Mouse (Mus musculus) stomach, embryonic 14.5 days (tissue): ENCODE results near the gene Gm10696. TPM values are rescaled to one million over a fixed set of nuclear protein-coding genes. Genes with fewer than 3 reads are reported as not detected.
"Not testable (repeated sequence)": the region's sequence is repeated elsewhere in the genome, so short reads cannot be mapped to it uniquely, and the experiment has no call there.

Source experiments
- ATAC-seq: fragments of 200-750 bp; cut with Nextera tagmentation; 2 replicates; pipeline ENCODE4 v1.8.0; 2017; ENCODE audit warnings: low read depth, moderate TSS enrichment; ENCODE audit not compliant: insufficient number of reproducible peaks, insufficient read depth, low FRiP score
- H3K27ac ChIP-seq: fragments of 300-500 bp; sonication (generic); 2 replicates; pipeline ENCODE4 v1.5.1; 2014; ENCODE audit warnings: mild to moderate bottlenecking, low read length, moderate library complexity, mixed read lengths
- H3K27me3 ChIP-seq: fragments of 300-500 bp; sonication (generic); 2 replicates; pipeline ENCODE4 v1.6.1; 2014; ENCODE audit warnings: low read length, control low read depth, mixed read lengths; ENCODE audit not compliant: control insufficient read depth, insufficient read depth
- H3K36me3 ChIP-seq: fragments of 300-500 bp; sonication (generic); 2 replicates; pipeline ENCODE4 v1.6.1; 2014; ENCODE audit warnings: mild to moderate bottlenecking, control low read depth, low read length, moderate library complexity, mixed read lengths; ENCODE audit not compliant: control insufficient read depth, insufficient read depth
- H3K4me1 ChIP-seq: fragments of 300-500 bp; sonication (generic); 2 replicates; pipeline ENCODE4 v1.6.1; 2014; ENCODE audit warnings: low read length, control low read depth, mixed read lengths; ENCODE audit not compliant: control insufficient read depth, insufficient read depth
- H3K4me2 ChIP-seq: fragments of 300-500 bp; sonication (generic); replicated peaks from 2 replicates; pipeline ENCODE4 v1.6.1; 2014; ENCODE audit warnings: low read depth, low read length, control low read depth
- H3K4me3 ChIP-seq: fragments of 300-500 bp; sonication (generic); 2 replicates; pipeline ENCODE4 v1.5.1; 2014; ENCODE audit warnings: low read depth, low read length, control low read depth
- H3K9ac ChIP-seq: fragments of 300-500 bp; sonication (generic); replicated peaks from 2 replicates; pipeline ENCODE4 v1.6.1; 2014; ENCODE audit warnings: low read depth, mild to moderate bottlenecking, control low read depth, low read length, moderate library complexity, mixed read lengths
- H3K9me3 ChIP-seq: fragments of 300-500 bp; sonication (generic); 2 replicates; pipeline ENCODE4 v1.6.1; 2016; ENCODE audit warnings: low read depth, low read length, control low read depth; ENCODE audit not compliant: control insufficient read depth
- WGBS: fragments of 180-500 bp; shearing (Covaris S2); extraction: QIAGEN DNeasy Blood & Tissue Kit; methylation state at CpG from one replicate; pipeline ENCODE4 v1.1.7; 2014; 5-methylcytosine and 5-hydroxymethylcytosine counted together
- polyA plus RNA-seq: library from polyadenylated mRNA; unstranded; fragments of >200 nt; fragmentation: Nextera tagmentation; extraction: Ambion mirVana; gene quantifications from 2 replicates; pipeline ENCODE4 v1.2.1, GENCODE M21; 2014

Gene Gm10696
- polyA plus RNA-seq: not detected in 2 replicates

DNA sequence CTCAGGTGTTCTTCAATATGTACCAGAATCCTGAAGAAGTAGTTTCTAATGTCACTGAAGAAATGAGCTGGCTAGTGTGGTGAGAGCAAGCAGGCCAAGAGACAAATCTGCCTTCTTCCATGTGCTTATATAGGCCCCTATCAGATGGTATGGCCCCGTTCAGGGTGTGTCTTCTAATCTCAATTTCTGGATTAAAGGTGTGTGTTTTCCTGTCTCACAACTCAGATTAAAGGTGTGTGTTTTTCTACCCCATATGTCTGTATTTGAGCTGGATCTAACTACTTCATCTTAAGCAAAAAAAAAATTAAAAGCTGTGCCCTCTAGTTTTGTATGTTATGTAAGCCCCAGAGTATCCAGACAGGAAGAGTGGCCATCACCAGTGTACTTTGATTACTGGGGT lies at the start of gene Gm10696:
Gene Gm10696, minus strand, starts transcription at position 101 of the 400 bp plus-strand sequence.
- not testable (repeated sequence) for H3K9me3 ChIP-seq, H3K4me2 ChIP-seq, ATAC-seq, H3K27me3 ChIP-seq, H3K36me3 ChIP-seq, H3K27ac ChIP-seq, H3K9ac ChIP-seq, H3K4me3 ChIP-seq, H3K4me1 ChIP-seq
- 85% methylated on average over 1 of the region's 1 CpGs for WGBS

DNA sequence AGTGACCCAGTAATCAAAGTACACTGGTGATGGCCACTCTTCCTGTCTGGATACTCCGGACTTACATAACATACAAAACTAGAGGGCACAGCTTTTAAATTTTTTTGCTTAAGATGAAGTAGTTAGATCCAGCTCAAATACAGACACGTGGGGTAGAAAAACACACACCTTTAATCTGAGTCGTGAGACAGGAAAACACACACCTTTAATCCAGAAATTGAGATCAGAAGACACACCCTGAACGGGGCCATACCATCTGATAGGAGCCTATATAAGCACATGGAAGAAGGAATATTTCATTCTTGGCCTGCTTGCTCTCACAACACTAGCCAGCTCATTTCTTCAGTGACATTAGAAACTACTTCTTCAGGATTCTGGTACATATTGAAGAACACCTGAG lies 18.4 kb upstream of the Gm10696 start, which contains the start of gene Gm5286:
Gene Gm5286, plus strand, starts transcription at position 301 of the 400 bp plus-strand sequence.
- H3K27me3 ChIP-seq, H3K9ac ChIP-seq, ATAC-seq, H3K4me2 ChIP-seq, H3K27ac ChIP-seq, H3K4me3 ChIP-seq, H3K4me1 ChIP-seq, H3K36me3 ChIP-seq, H3K9me3 ChIP-seq: not testable (repeated sequence)
- 84% methylated on average over 1 of the region's 4 CpGs for WGBS

DNA sequence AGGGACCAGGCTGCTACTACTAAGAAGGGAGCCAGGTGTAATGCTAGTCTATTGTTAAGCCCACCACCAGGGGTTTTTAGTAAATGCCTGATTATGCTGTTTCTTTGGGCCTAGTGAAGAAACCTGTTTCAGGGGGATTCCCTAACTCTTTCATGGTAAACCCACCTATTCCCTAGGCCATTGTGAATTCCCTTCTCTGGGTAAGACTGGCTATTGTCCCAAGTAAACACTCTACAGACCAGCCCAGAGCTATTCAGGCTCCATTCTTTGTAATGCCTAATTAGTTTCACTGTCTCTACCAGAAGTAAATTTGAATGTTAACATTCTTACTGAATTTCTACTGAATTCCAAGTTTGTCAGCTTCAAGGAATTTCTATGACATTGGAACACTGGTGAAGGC lies 10.6 kb downstream of the Gm10696 start:
- not testable (repeated sequence) for ATAC-seq, H3K9ac ChIP-seq, H3K36me3 ChIP-seq, H3K4me3 ChIP-seq, H3K9me3 ChIP-seq, H3K27me3 ChIP-seq, H3K4me1 ChIP-seq, H3K4me2 ChIP-seq, H3K27ac ChIP-seq

Other genes starting within 250 kb of the Gm10696 start
- gene Gm9117, start 234.7 kb downstream of the Gm10696 start, polyA plus RNA-seq: not detected in 2 replicates
- not detected in 2 replicates for gene Tdpoz5, start 216.9 kb downstream of the Gm10696 start, polyA plus RNA-seq
- gene Gm9125, start 123.3 kb downstream of the Gm10696 start, polyA plus RNA-seq: not detected in 2 replicates
- not detected in 2 replicates for gene Gm10697, start 105.5 kb downstream of the Gm10696 start, polyA plus RNA-seq
- not detected in 2 replicates for gene Gm5286, start 18.5 kb upstream of the Gm10696 start, polyA plus RNA-seq
- gene Gm4778, start 85.8 kb upstream of the Gm10696 start, polyA plus RNA-seq: not detected in 2 replicates
- 12.7 and 12.8 TPM in 2 replicates for gene Them4, start 131.9 kb upstream of the Gm10696 start, polyA plus RNA-seq
- 1.4 and 1.6 TPM in 2 replicates for gene Them5, start 163.9 kb upstream of the Gm10696 start, polyA plus RNA-seq
- 2.1 and 2.2 TPM in 2 replicates for gene C2cd4d, start 184.2 kb upstream of the Gm10696 start, polyA plus RNA-seq
- 4.2 and 5.3 TPM in 2 replicates for gene Rorc, start 194.6 kb upstream of the Gm10696 start, polyA plus RNA-seq
- 0.20 and 0.51 TPM in 2 replicates for gene Lingo4, start 220.3 kb upstream of the Gm10696 start, polyA plus RNA-seq
- 10.6 and 12.6 TPM in 2 replicates for gene Tdrkh, start 235.1 kb upstream of the Gm10696 start, polyA plus RNA-seq